Mouse (Mus musculus): ENCODE measurements around the gene Rap1gds1. TPM values are rescaled to one million over a fixed set of nuclear protein-coding genes. Genes with fewer than 3 reads are reported as not detected.

Rap1gds1 gene
- polyA plus RNA-seq, 1 experiment from 2014 or later: 82.1 TPM

DNA sequence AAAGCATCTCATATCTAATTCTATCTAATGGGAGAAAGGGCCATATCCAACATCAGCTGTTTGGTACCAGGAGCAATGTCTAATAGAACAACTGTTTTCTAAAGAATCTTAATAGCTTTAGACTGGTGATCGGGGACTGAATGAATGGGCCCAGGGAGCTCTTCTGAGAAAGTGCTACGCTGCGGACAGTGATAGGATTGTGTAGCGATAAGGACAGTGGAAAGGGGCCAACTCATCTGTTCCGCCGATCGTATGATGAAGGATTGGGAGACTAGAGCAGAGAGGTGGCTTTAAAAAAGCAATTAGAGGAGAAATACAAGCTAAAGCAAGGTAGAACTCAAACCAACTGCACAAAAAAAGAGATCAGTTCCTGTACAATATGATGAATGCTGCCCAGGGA lies 20.9 kb upstream of the Rap1gds1 start:
- POLR2A ChIA-PET: no interaction called here
- in situ Hi-C loops (cut with MboI; ENCODE audit: low pct_unique_long_range_greater_than_20kb): no loop called here

DNA sequence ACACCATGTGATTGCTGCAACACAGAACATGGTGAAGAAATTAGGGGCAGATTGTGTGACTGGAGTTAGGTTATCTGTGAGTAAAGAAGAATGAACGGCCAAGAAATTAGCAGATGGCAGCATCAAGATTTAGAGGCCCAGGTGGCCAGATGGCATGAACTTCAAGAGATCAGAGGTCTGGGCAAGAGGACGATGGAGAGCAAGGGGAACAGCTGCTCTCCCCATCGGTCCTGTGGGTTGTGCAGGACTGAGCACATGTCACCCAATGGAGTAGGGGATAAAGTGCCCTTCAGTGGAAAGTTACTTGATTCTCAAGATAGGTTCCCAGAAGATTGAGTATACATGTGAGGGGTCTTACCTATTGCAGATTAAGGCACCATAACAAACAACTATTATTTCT lies 13.5 kb upstream of the Rap1gds1 start:
- no peak for DNase-seq (ENCODE audit: low read depth, low spot score)
- in situ Hi-C loops (cut with MboI; ENCODE audit: low pct_unique_long_range_greater_than_20kb): no loop called here
- H3K27me3 ChIP-seq: no peaks in the 10 kb centered on the region
- no peak for TF ChIP-seq CTCF (IDR thresholded peaks at IDR 0.05)
- POLR2A ChIA-PET: no interaction called here
- no peak for ATAC-seq
- CTCF ChIA-PET: no interaction called here

More for the DNA sequence above, 20.9 kb upstream of the Rap1gds1 start:
- CTCF ChIA-PET: no interaction called here
- no peak for ATAC-seq
- TF ChIP-seq CTCF (IDR thresholded peaks at IDR 0.05): no peak
- DNase-seq (ENCODE audit: low read depth, low spot score): no peak
- no peaks in the 10 kb centered on the region for H3K27me3 ChIP-seq

DNA sequence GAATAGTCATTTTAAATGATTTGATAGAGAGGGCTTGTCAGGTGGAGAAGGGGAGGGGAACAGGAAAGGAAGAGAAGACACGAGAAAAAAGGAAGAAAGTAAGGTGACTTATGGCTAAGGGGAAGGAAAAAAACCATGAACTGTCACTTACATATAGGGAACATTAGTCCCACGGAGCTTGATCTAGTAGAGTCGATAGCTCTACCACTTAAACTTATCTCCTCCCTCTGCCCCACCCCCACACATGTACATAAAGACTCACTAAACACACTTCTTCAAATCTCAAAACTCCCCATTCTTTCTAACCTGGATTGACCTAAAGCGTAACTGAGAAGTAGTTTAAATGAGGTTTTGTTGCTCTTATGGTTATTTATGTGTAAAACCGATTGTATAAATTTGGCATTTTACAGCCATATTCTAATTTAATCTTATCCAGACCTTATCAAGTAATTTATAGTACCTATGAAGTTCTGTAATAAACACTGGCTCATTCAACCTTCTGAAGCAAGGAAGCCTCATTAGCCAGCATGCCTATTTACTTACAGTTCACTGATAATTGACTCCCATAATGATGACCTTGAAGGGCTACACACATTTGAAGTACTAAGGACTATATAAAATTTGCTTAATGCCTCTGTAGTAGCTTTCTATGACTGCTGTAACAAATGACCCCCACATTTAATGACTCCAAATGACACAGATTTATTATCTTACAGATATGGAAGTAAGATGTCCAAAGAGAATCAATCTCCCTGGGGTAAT lies 9.0 kb upstream of the Rap1gds1 start:
- CTCF ChIA-PET: interaction anchor here (1.2 kb wide), 1 partner anchor 20 kb away, joined by 3 read pairs; no protein-coding TSS in a partner anchor
- no peak for TF ChIP-seq CTCF (IDR thresholded peaks at IDR 0.05)
- ATAC-seq (no peak), DNase-seq (ENCODE audit: low read depth, low spot score) (no peak)
- POLR2A ChIA-PET: no interaction called here
- in situ Hi-C loops (cut with MboI; ENCODE audit: low pct_unique_long_range_greater_than_20kb): no loop called here
- H3K27me3 ChIP-seq: no peaks in the 10 kb centered on the region

DNA sequence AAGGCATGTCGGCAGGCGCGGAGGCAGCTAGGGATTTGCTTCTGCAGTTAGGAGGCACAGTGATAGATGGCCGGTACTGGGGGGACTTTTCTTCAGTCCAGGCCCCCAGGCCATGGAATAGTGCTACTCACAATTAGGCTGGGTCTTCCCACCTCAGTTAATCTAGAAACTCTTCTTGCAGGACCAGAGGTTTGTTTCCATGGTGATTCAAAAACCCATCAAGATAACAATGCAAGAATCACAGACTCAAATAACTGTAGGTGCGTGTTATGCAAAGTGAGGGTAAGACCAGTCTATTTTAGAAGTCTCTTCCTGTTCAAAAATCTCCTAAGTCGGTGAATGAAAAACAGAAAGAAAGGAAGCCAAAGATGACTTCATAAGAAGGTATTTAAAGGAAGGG lies 4.8 kb upstream of the Rap1gds1 start:
- ChIA-PET POLR2A (interaction anchor here (0.6 kb wide), 1 partner anchor 9 kb away, joined by 5 read pairs; no protein-coding TSS in a partner anchor), CTCF (interaction anchor here (1.0 to 1.4 kb wide), 2 partner anchors 15 to 19 kb away, joined by 3 to 4 read pairs; no protein-coding TSS in a partner anchor)
- DNase-seq (ENCODE audit: low read depth, low spot score) (no peak), ATAC-seq (no peak)
- in situ Hi-C loops (cut with MboI; ENCODE audit: low pct_unique_long_range_greater_than_20kb): loop anchor here (5.0 to 10.0 kb wide), 2 partner anchors 112 to 335 kb away; partner anchors contain the start of gene Tspan5
- no peaks in the 10 kb centered on the region for H3K27me3 ChIP-seq
- no peak for TF ChIP-seq CTCF (IDR thresholded peaks at IDR 0.05)

- H3K27me3 ChIP-seq: no peaks in the 10 kb centered on the region
- no peak for ATAC-seq
- no peak for DNase-seq (ENCODE audit: low read depth, low spot score)
- TF ChIP-seq CTCF (IDR thresholded peaks at IDR 0.05): no peak
- ChIA-PET POLR2A (no interaction called here), CTCF (no interaction called here)
- in situ Hi-C loops (cut with MboI; ENCODE audit: low pct_unique_long_range_greater_than_20kb): loop anchor here (5.0 to 10.0 kb wide), 2 partner anchors 114 to 333 kb away; partner anchors contain the start of gene Tspan5
Measured at GRCm38 (mm10) chr3:139078010-139078409, 3.0 kb upstream of the Rap1gds1 start.

DNA sequence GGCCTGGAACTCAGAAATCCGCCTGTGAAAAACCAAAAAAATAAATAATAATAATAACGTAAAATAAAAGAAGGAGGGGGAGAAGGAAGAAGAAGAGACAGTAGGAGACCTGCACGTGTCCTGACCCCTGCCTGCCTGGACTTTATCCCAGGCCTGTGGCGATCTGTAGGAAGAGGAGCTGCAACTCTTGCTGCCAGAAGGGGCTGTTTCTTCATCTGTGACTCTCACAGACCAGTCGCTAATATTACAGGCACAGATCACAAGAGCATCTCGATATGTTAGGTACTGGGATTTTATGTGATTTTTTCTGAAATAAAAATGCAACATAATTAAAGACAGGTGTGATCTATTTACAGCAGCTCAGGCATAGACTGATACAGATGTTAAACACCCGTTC lies 1.1 kb upstream of the Rap1gds1 start:
- ChIA-PET POLR2A (interaction anchor here (0.6 to 1.2 kb wide), 2 partner anchors 11 to 42 kb away, joined by 3 read pairs; no protein-coding TSS in a partner anchor), CTCF (interaction anchor here (1.2 kb wide), 1 partner anchor 10 kb away, joined by 3 read pairs; no protein-coding TSS in a partner anchor)
- DNase-seq (ENCODE audit: low read depth, low spot score) (no peak), ATAC-seq (no peak)
- no peaks in the 10 kb centered on the region for H3K27me3 ChIP-seq
- in situ Hi-C loops (cut with MboI; ENCODE audit: low pct_unique_long_range_greater_than_20kb): loop anchor here (5.0 to 10.0 kb wide), 2 partner anchors 116 to 331 kb away; partner anchors contain the start of gene Tspan5
- no peak for TF ChIP-seq CTCF (IDR thresholded peaks at IDR 0.05)

DNA sequence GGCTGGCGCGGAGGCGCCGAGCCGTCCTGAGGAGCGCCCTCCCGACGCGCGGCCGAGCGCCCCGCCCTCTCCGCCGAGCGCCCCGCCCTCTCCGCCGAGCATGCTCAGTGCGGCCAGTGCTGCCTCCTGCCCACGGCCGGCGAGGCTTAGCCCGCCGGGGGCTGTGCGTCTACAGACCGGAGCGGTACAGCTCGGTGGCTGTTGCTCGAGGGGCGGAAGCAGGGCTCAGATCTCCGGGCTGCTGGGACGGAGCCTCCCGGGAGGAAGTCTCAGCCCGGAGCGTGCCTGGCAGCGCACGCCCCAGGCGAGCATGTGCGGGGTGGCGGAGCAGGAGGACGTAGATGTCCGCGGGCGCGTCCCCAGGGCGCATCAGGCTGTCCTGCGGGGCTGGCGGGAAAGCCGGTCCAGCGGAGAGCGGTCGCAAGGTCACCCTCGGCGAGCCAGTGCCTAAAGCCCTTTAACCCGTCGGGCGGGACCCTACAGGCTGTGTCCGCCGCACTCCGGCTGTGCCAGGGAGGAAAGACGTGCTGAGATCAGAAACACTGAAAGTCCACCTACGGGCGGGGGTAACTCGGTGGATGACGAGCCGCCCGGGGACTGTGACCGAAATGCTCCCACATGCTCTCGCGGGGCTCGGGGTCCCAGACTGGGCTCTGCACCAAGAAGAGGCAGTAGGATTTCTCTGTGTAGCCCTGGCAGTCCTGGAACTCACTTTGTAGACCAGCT lies 495 bp upstream of the Rap1gds1 start:
- no peaks in the 10 kb centered on the region for H3K27me3 ChIP-seq
- ChIA-PET CTCF (interaction anchor here (1.2 kb wide), 1 partner anchor 10 kb away, joined by 3 read pairs; no protein-coding TSS in a partner anchor), POLR2A (interaction anchor here (0.6 to 1.2 kb wide), 2 partner anchors 11 to 42 kb away, joined by 3 read pairs; no protein-coding TSS in a partner anchor)
- TF ChIP-seq CTCF (IDR thresholded peaks at IDR 0.05): no peak
- in situ Hi-C loops (cut with MboI; ENCODE audit: low pct_unique_long_range_greater_than_20kb): loop anchor here (5.0 to 10.0 kb wide), 2 partner anchors 117 to 331 kb away; partner anchors contain the start of gene Tspan5
- DNase-seq (ENCODE audit: low read depth, low spot score) (peak; percentile 41), ATAC-seq (peak; percentile 89)

- TF ChIP-seq CTCF (IDR thresholded peaks at IDR 0.05): no peak
- in situ Hi-C loops (cut with MboI; ENCODE audit: low pct_unique_long_range_greater_than_20kb): loop anchor here (10.0 kb wide), 1 partner anchor 329 kb away; the partner anchor contains the start of gene Tspan5
- ATAC-seq (no peak), DNase-seq (ENCODE audit: low read depth, low spot score) (peak; percentile 6)
- ChIA-PET POLR2A (interaction anchor here (1.1 kb wide), 1 partner anchor 91 kb away, joined by 3 read pairs; no protein-coding TSS in a partner anchor), CTCF (interaction anchor here (1.2 kb wide), 1 partner anchor 13 kb away, joined by 3 read pairs; no protein-coding TSS in a partner anchor)
- H3K27me3 ChIP-seq: no peaks in the 10 kb centered on the region
Measured at GRCm38 (mm10) chr3:139073801-139074483, 1.1 kb downstream of the Rap1gds1 start.

- DNase-seq (ENCODE audit: low read depth, low spot score): no peak
- no peaks in the 10 kb centered on the region for H3K27me3 ChIP-seq
- CTCF ChIA-PET: interaction anchor here (0.8 to 3.1 kb wide), 7 partner anchors 10 to 125 kb away, joined by 3 to 12 read pairs (median 4); no protein-coding TSS in a partner anchor
- no peak for ATAC-seq
- in situ Hi-C loops (cut with MboI; ENCODE audit: low pct_unique_long_range_greater_than_20kb): no loop called here
- POLR2A ChIA-PET: no interaction called here
- TF ChIP-seq CTCF (IDR thresholded peaks at IDR 0.05): no peak
Measured at GRCm38 (mm10) chr3:139069539-139069938, 5.5 kb downstream of the Rap1gds1 start.

DNA sequence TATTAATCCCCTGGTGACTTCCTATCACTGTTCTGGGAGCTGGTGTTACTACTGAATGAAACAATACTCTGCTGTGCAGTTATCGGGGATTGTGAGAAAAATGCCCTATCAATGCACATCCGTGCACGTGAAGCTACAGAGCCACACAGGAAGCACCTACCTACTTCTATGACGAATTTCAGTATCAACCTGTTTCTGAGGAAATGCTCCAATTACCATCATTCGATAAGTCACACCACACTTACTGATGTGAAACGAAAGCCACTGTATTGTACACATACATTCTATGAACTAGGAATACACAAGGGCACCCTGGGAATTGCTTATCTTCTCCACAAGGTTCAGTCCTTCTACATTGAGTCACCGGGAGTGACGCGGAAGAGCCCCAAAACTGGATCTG lies 10.9 kb downstream of the Rap1gds1 start:
- POLR2A ChIA-PET: interaction anchor here (0.6 to 1.5 kb wide), 4 partner anchors 29 to 1890 kb away, joined by 3 to 4 read pairs (median 4); no protein-coding TSS in a partner anchor
- in situ Hi-C loops (cut with MboI; ENCODE audit: low pct_unique_long_range_greater_than_20kb): no loop called here
- CTCF ChIA-PET: interaction anchor here (0.7 to 1.6 kb wide), 9 partner anchors 8 to 117 kb away, joined by 3 to 5 read pairs (median 3); no protein-coding TSS in a partner anchor
- no peaks in the 10 kb centered on the region for H3K27me3 ChIP-seq
- no peak for ATAC-seq
- TF ChIP-seq CTCF (IDR thresholded peaks at IDR 0.05): no peak
- no peak for DNase-seq (ENCODE audit: low read depth, low spot score)
